Mouse (Mus musculus) ZHBTc4 (cell line): ENCODE data around the gene Ccdc33.

Experiments
- DNase-seq: peaks from one replicate; pipeline ENCODE4 v3.0.0-alpha.2; 2011; ENCODE audit warnings: low read depth, low spot score

The Ccdc33 gene

DNA sequence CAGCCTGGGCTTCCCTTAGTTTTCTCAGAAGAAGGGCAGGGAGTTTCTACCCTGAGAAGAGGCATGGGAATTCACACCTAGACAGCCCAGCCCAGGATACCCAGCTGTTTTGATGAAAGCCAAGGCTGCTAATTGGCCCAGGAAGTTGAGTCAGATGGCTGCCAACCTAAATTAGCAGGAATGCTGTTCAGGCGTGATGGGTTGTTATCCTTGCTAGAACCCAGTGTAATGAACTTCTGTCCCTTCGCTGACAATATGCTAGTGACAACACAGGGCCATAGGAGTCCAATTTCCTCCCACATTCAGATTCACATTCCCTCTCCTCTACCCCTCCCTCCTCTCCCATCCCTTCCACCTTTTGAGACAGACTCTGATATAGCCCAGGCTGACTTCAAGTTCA is 105.7 kb downstream of the Ccdc33 start:
- no peak for DNase-seq

GRCm38 (mm10) chr9:58012486-58012885 is 106.1 kb downstream of the Ccdc33 start:
- no peak for DNase-seq

GRCm38 (mm10) chr9:58011552-58011951 is 107.1 kb downstream of the Ccdc33 start:
- DNase-seq: no peak

DNA sequence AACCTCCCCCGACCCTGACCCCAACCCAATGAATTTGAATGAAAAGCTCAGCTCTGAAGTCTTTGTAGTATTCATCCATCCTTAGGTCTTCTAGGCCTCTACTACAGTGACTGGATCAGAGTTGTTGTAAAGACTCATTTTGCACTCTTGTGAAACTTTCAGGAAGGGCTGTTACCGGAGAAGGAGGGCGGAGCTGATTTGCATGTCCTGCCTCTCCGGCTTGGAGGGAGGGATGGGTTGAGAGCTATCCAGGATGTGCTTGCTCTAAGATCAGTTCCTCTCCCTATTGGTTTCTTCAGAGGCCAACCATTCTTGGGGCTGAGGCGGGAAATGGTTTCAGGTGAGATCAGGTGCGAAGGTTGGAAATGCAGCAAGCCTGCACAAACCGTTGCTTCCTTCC is 107.6 kb downstream of the Ccdc33 start:
- peak; percentile 85 for DNase-seq

- peak; percentile 66 for DNase-seq
Measured at GRCm38 (mm10) chr9:58009588-58009987, 109.0 kb downstream of the Ccdc33 start.

- DNase-seq: peak; percentile 92
Measured at GRCm38 (mm10) chr9:58009015-58009362, 109.6 kb downstream of the Ccdc33 start.

- no peak for DNase-seq
Measured at GRCm38 (mm10) chr9:58008336-58009014, 110.1 kb downstream of the Ccdc33 start.

DNA sequence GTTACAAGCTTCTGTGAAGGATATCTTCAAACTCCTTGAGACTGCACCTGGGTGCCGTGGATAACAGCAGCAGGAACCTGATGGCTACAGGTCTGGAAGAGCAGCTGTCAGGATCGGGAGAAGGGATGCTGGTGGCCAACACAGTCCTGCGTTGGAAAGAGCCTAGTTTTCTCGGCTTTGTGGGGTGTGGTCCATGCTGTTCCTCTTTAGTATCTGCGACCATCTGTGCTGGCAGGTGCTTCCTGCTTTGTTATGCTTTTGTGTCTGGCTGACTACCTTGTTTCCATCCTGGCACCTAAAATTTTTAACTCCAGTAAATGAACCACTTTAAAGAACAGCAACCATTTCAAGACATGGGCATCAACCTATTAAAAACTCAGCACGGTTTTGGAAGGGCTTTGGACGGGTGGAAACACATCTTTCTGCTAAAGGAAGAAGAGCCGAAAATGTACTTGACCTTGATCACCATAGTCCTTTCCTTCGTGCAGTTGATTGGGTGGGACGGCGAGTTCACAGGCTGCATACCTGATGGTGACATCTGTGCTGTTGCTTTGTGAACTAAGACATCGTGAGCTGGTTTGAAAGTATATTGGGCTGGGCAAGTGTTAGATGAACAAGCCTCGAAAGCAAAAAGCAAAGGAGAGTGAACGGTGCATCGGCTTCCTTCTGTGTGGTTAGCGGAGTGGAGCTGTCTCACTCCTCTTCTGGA is 112.7 kb downstream of the Ccdc33 start, which contains the start of gene Cyp11a1:
Gene Cyp11a1 (plus strand): TSS at position 659 of the 709 bp plus-strand sequence.
- peak; percentile 42 for DNase-seq

DNA sequence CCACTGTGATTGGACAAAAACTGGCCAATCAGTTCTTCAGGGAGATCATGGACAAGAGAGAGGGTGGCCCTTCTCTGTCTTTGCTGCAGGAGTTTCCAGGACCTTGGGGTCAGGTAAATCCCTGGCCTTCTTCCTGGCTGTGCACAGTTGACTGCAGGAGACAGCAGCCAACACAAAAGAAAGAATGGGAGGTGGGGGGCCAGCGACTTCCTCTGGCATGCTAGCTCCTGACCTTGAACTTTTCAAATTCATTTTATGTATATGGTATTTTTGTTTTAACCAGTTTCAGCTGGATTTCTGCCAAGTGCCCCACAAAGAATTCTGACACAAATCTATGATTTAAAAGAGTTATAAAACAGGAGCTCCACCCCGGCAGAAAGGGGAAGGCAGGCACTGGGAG is 115.4 kb downstream of the Ccdc33 start:
- DNase-seq: peak; percentile 87

- DNase-seq: no peak
Measured at GRCm38 (mm10) chr9:57999676-58000075, 118.9 kb downstream of the Ccdc33 start.

- DNase-seq: no peak
Measured at GRCm38 (mm10) chr9:57998685-57999084, 119.9 kb downstream of the Ccdc33 start.

DNA sequence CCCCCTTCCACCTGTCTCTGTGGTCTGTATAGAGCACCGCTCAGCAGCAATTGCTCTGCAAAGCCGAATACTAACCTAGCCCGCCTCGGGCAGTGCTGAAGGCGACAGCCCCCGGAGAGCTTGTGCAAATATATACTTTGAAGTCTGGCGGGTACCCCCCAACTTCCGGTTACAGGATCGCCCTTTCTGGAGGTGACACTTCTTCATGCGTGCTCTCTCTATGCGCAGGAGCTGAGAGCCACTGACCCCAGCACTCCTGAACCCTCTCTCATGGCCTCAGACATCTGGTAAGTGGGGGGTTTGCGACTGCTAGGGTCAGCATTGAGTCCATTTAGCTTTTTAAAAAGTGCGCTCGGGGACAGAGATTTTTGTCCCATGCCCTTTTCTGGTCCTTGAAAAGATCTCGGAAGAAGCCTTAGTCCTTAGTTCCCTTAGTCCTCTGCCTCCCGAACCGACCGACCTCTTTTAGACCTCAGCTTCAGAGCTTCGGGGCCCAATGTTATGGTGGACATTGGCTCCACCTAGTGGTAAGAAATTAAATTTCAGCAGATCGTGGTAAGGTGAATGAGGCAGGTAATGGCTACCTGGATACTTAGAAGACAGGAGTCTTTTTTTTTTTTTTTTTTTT is 120.5 kb downstream of the Ccdc33 start:
- DNase-seq: peak; percentile 89

- peak; percentile 54 for DNase-seq
Measured at GRCm38 (mm10) chr9:57997511-57998031, 121.1 kb downstream of the Ccdc33 start.

DNA sequence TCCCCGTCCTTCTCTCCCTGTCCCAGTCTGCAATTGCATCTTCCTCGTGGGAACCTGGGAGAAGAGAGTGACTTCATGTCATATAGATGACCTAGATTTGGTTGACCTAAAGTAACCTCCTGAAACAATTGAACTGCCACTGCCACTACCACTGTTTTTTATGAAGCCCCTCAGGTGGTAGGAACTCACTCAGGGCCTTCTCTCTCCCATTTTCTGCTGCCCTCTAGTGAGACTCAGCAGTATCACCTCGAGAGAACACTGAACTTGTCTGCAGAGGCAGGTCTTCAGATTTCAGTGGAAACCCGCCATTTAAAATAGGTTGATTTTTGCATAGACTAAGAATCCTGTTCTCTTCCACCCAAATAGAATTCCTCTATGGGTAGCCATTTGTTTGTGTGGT is 123.3 kb downstream of the Ccdc33 start:
- peak; percentile 66 for DNase-seq

DNA sequence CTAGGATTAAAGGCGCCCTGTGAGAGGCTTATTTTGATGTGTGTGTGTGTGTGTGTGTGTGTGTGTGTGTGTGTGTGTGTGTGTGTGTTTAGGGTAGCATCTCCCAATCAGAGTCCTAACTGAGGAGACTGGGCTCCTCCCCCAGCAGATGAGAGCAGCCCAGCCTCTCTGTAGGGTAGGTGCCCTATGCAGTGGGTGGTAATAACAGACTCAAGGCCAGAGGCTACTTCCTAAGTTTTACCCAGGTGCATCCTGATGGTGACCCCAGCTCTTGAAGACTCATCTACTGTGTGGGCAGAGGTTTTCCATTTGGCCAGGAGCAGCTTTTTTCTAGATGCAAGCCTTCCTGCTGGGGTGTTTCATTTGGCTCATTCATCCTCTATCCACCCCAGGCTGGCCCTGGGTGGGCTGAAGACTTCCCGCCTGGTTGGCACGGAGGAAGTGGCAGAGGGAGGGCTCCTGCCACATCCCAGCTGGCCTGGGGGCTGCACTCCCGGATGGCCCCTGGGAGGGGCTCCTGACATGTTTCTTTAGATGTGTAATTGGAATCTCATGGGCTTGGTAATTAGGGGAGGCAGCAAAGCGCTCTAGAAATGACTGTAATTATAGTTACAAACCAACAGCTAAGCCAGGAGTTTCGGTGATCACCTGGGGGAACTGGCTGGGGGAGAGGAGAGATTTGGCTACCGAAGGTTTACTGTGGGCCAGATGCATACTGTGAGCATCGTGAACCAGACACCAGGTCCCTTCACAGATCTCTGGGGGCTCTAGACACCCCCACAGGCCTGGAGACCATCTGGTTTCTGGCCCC is 125.6 kb downstream of the Ccdc33 start:
- DNase-seq: no peak

DNA sequence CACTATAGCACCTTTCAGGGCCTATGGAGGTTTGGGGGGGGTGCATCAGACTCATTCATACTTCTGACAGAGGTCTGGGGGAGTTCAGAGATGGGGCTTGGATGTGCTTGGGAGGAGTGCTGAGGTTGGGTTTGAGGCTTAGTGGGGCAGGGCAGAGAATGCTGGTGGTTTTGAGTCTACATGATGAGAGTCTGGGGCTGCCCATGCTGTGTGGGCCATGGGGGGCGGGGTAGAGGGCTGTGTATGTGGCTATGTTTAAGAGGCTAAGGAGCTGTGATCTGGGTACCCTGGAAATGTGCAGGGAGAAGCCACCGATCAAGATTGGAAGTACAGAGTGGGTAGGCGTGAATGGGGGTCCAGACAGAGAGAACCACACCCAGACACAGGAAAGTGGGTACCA is 126.6 kb downstream of the Ccdc33 start:
- no peak for DNase-seq

GRCm38 (mm10) chr9:57990438-57991110 is 128.0 kb downstream of the Ccdc33 start:
- DNase-seq: peak; percentile 71

DNA sequence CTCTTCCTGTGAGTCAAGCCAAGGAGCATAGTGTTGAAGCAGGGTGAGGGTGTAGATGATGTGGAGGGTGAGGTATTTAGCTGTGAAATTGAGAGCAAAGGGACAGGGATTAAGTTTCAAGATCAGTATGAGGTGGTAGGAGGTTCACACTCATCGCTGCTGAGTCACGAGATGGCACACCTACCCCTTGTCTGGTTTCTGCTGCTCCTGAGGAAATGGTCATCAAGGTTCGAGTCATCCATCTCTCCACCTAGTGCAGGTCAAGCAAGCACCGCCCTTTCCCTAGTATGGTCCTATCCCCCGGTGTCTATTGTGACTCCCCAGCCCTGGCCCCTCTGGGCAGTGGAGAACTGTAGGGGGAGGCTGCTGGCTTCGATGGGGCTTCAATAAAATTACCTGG is 129.3 kb downstream of the Ccdc33 start:
- no peak for DNase-seq

- no peak for DNase-seq
Measured at GRCm38 (mm10) chr9:57988098-57988497, 130.5 kb downstream of the Ccdc33 start.

GRCm38 (mm10) chr9:57986293-57986692 is 132.3 kb downstream of the Ccdc33 start:
- no peak for DNase-seq

DNA sequence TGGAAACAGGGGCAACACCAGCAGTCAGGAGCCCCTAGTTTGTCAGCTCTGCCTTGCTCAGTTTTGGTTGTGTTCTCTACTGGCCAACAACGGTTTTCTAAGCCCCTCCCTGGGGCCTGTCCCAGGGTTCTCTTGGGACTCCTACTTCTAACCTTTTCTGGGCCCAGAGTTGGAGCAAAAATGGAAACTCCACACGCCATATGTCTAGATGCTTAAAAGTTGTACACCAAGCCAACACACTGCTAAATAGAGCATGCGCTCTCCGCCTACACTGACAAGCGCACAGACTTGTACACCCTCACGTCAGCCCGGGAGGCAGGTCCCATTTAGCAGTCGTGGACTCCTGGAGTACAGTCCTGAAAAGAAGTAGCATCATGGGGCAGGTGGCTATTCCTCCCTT is 133.3 kb downstream of the Ccdc33 start:
- no peak for DNase-seq
